Mouse (Mus musculus) lung, postnatal 10 days (tissue): Measurements from ENCODE around the gene Elmo1.

ENCODE experiments used
- DNase-seq: peaks from one replicate; pipeline ENCODE4 v3.0.0; 2021

Gene Elmo1

GRCm38 (mm10) chr13:20286680-20287079, 196.3 kb downstream of the Elmo1 start:
- DNase-seq = no peak

GRCm38 (mm10) chr13:20288393-20288792, 198.0 kb downstream of the Elmo1 start:
- DNase-seq = peak; percentile 74

- DNase-seq = peak; percentile 38
Measured at GRCm38 (mm10) chr13:20290412-20290811, 200.0 kb downstream of the Elmo1 start.

GRCm38 (mm10) chr13:20292348-20292747, 202.0 kb downstream of the Elmo1 start:
- peak; percentile 79 for DNase-seq

- no peak for DNase-seq
Measured at GRCm38 (mm10) chr13:20295278-20295970, 205.0 kb downstream of the Elmo1 start.

- peak; percentile 63 for DNase-seq
Measured at GRCm38 (mm10) chr13:20297841-20298240, 207.4 kb downstream of the Elmo1 start.

GRCm38 (mm10) chr13:20299424-20299823, 209.0 kb downstream of the Elmo1 start:
- peak; percentile 33 for DNase-seq

GRCm38 (mm10) chr13:20300052-20300564, 209.7 kb downstream of the Elmo1 start:
- no peak for DNase-seq

- no peak for DNase-seq
Measured at GRCm38 (mm10) chr13:20300626-20301025, 210.2 kb downstream of the Elmo1 start.

- no peak for DNase-seq
Measured at GRCm38 (mm10) chr13:20301760-20302159, 211.4 kb downstream of the Elmo1 start.

GRCm38 (mm10) chr13:20305621-20306020, 215.2 kb downstream of the Elmo1 start:
- DNase-seq = no peak

GRCm38 (mm10) chr13:20306180-20307177, 216.1 kb downstream of the Elmo1 start:
- no peak for DNase-seq

GRCm38 (mm10) chr13:20307381-20307780, 217.0 kb downstream of the Elmo1 start:
- DNase-seq = no peak

- DNase-seq = peak; percentile 80
Measured at GRCm38 (mm10) chr13:20311612-20312011, 221.2 kb downstream of the Elmo1 start.

- DNase-seq = no peak
Measured at GRCm38 (mm10) chr13:20313345-20313744, 222.9 kb downstream of the Elmo1 start.

GRCm38 (mm10) chr13:20316139-20316538, 225.7 kb downstream of the Elmo1 start:
- no peak for DNase-seq

- DNase-seq = no peak
Measured at GRCm38 (mm10) chr13:20318615-20319219, 228.3 kb downstream of the Elmo1 start.

GRCm38 (mm10) chr13:20320232-20320631, 229.8 kb downstream of the Elmo1 start:
- DNase-seq = no peak

GRCm38 (mm10) chr13:20323478-20323877, 233.1 kb downstream of the Elmo1 start:
- DNase-seq = peak; percentile 23

- DNase-seq = no peak
Measured at GRCm38 (mm10) chr13:20327064-20327463, 236.7 kb downstream of the Elmo1 start.

- no peak for DNase-seq
Measured at GRCm38 (mm10) chr13:20327975-20328374, 237.6 kb downstream of the Elmo1 start.

- no peak for DNase-seq
Measured at GRCm38 (mm10) chr13:20328672-20329071, 238.3 kb downstream of the Elmo1 start.

- DNase-seq = no peak
Measured at GRCm38 (mm10) chr13:20330954-20331353, 240.6 kb downstream of the Elmo1 start.
